Mouse (Mus musculus) heart, embryonic 14.5 days (tissue): ENCODE measurements around the gene Ptprd. TPM values are rescaled to one million over a fixed set of nuclear protein-coding genes. Genes with fewer than 3 reads are reported as not detected.

Source experiments
- ATAC-seq: fragments of 200-750 bp; cut with Nextera tagmentation; 2 replicates; pipeline ENCODE4 v1.8.0; 2017; ENCODE audit warnings: low read depth, moderate TSS enrichment; ENCODE audit not compliant: insufficient number of reproducible peaks, insufficient read depth, low FRiP score
- H3K27ac ChIP-seq, 2 experiments: fragments of 200-500 bp in 1 of 2; fragments of 300-500 bp in 1 of 2; sonication (generic) in 1 of 2; replicated peaks in 1 of 2; 2 replicates each; pipeline ENCODE4 v1.5.1; 2012 to 2014; ENCODE audit warnings: low read depth in 2 of 2, low read length in 2 of 2, control low read depth in 1 of 2, mild to moderate bottlenecking in 1 of 2, mixed read lengths in 1 of 2; ENCODE audit not compliant: control insufficient read depth in 1 of 2, insufficient read depth in 1 of 2
- H3K27me3 ChIP-seq: fragments of 300-500 bp; sonication (generic); 2 replicates; pipeline ENCODE4 v1.6.1; 2014; ENCODE audit warnings: mild to moderate bottlenecking, low read length, control low read depth; ENCODE audit not compliant: control insufficient read depth, insufficient read depth
- H3K36me3 ChIP-seq: fragments of 300-500 bp; sonication (generic); 2 replicates; pipeline ENCODE4 v1.6.1; 2014; ENCODE audit warnings: mild to moderate bottlenecking, control low read depth, low read length, mixed read lengths; ENCODE audit not compliant: control insufficient read depth, insufficient read depth
- H3K4me1 ChIP-seq, 2 experiments: fragments of 200-500 bp in 1 of 2; fragments of 300-500 bp in 1 of 2; sonication (generic) in 1 of 2; 2 replicates each; pipeline ENCODE4 v1.6.1; 2012 to 2014; ENCODE audit warnings: low read length in 2 of 2, control low read depth in 1 of 2, mixed read lengths in 1 of 2; ENCODE audit not compliant: control insufficient read depth in 2 of 2, insufficient read depth in 2 of 2
- H3K4me2 ChIP-seq: fragments of 300-500 bp; sonication (generic); 2 replicates; pipeline ENCODE4 v1.6.1; 2014; ENCODE audit warnings: mild to moderate bottlenecking, low read length
- H3K4me3 ChIP-seq, 2 experiments: fragments of 200-500 bp in 1 of 2; fragments of 300-500 bp in 1 of 2; sonication (generic) in 1 of 2; 2 replicates each; pipeline ENCODE4 v1.5.1; 2012 to 2014; ENCODE audit warnings: low read length in 2 of 2, mild to moderate bottlenecking in 2 of 2, control low read depth in 1 of 2, low read depth in 1 of 2, moderate library complexity in 1 of 2; ENCODE audit not compliant: control insufficient read depth in 1 of 2, insufficient read depth in 1 of 2
- H3K9ac ChIP-seq: fragments of 300-500 bp; sonication (generic); 2 replicates; pipeline ENCODE4 v1.6.1; 2014; ENCODE audit warnings: mild to moderate bottlenecking, low read length
- H3K9me3 ChIP-seq: fragments of 300-500 bp; sonication (generic); 2 replicates; pipeline ENCODE4 v1.6.1; 2016; ENCODE audit warnings: low read length, control low read depth; ENCODE audit not compliant: control insufficient read depth
- WGBS: fragments of 180-500 bp; shearing (Covaris S2); extraction: QIAGEN DNeasy Blood & Tissue Kit; methylation state at CpG from one replicate; pipeline ENCODE4 v1.1.7; 2014; 5-methylcytosine and 5-hydroxymethylcytosine counted together
- polyA plus RNA-seq: library from polyadenylated mRNA; unstranded; fragments of >200 nt; fragmentation: Nextera tagmentation; extraction: Ambion mirVana; gene quantifications from 2 replicates; pipeline ENCODE4 v1.2.1, GENCODE M21; 2014

Ptprd gene
- polyA plus RNA-seq, 1 experiment from 2014 or later: 21.8 TPM

GRCm38 (mm10) chr4:76802708-76803107 is 1409.1 kb downstream of the Ptprd start:
- Histone ChIP-seq H3K9ac (no peak overlapping the region), H3K27ac (no peak overlapping the region), H3K4me3 (no peak overlapping the region), H3K4me2 (no peak overlapping the region), H3K36me3 (no peaks in the 10 kb centered on the region), H3K4me1 (no peaks in the 10 kb centered on the region), H3K9me3 (no peaks in the 10 kb centered on the region), H3K27me3 (no peaks in the 10 kb centered on the region)
- WGBS: 80% methylated on average over 4 of the region's 4 CpGs
- ATAC-seq: no peak

GRCm38 (mm10) chr4:76798010-76799007 is 1413.5 kb downstream of the Ptprd start:
- no peak overlapping the region for H3K27ac ChIP-seq
- no peak overlapping the region for H3K4me2 ChIP-seq
- no peaks in the 10 kb centered on the region for H3K9me3 ChIP-seq
- no peaks in the 10 kb centered on the region for H3K27me3 ChIP-seq
- ATAC-seq: no peak
- H3K36me3 ChIP-seq: no peaks in the 10 kb centered on the region
- 58% methylated on average over 9 of the region's 9 CpGs for WGBS
- no peak overlapping the region for H3K4me3 ChIP-seq
- no peak overlapping the region for H3K9ac ChIP-seq
- no peaks in the 10 kb centered on the region for H3K4me1 ChIP-seq

GRCm38 (mm10) chr4:76785389-76785788 is 1426.4 kb downstream of the Ptprd start:
- Histone ChIP-seq H3K4me1 (no peaks in the 10 kb centered on the region), H3K27me3 (no peaks in the 10 kb centered on the region), H3K9ac (no peak overlapping the region), H3K4me3 (no peak overlapping the region), H3K36me3 (no peaks in the 10 kb centered on the region), H3K4me2 (no peak overlapping the region), H3K27ac (no peak overlapping the region), H3K9me3 (no peaks in the 10 kb centered on the region)
- no peak for ATAC-seq
- 82% methylated on average over 2 of the region's 2 CpGs for WGBS

DNA sequence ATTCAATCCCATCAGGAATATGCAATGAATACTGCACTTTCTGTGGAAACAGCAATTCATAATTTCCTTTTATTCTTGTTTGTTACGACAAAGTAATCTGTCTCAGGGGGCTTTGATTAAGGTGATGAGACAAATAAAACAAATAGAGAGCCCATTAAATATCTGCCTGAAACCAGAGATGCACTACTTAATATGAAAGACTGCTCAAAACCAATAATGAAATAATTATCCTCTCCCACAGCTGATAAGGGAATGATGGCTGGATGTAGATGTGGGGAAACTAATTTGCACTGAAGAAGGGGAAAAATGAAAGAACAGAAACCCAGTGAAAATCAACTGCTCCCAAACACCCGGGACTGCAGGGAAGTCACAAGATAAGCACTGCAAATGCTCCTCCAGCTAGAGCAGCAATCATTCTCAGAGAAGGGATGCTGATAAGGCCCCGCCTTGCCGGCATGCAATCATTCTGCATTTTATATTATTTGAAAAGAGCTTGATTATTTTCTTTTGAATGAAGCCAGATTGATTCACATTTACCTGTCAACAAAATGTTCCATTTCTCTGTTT is 1432.1 kb downstream of the Ptprd start:
- Histone ChIP-seq H3K9ac (no peak overlapping the region), H3K27ac (no peak overlapping the region), H3K36me3 (no peaks in the 10 kb centered on the region), H3K4me3 (no peak overlapping the region), H3K9me3 (no peaks in the 10 kb centered on the region), H3K4me1 (no peaks in the 10 kb centered on the region), H3K4me2 (no peak overlapping the region), H3K27me3 (no peaks in the 10 kb centered on the region)
- 35% methylated on average over 4 of the region's 4 CpGs for WGBS
- no peak for ATAC-seq

GRCm38 (mm10) chr4:76766918-76767317 is 1444.8 kb downstream of the Ptprd start:
- Histone ChIP-seq H3K4me1 (no peaks in the 10 kb centered on the region), H3K4me3 (no peak overlapping the region), H3K27me3 (no peaks in the 10 kb centered on the region), H3K4me2 (no peak overlapping the region), H3K36me3 (no peaks in the 10 kb centered on the region), H3K9ac (no peak overlapping the region), H3K9me3 (no peaks in the 10 kb centered on the region), H3K27ac (no peak overlapping the region)
- no peak for ATAC-seq
- WGBS: 87% methylated on average over 3 of the region's 3 CpGs

DNA sequence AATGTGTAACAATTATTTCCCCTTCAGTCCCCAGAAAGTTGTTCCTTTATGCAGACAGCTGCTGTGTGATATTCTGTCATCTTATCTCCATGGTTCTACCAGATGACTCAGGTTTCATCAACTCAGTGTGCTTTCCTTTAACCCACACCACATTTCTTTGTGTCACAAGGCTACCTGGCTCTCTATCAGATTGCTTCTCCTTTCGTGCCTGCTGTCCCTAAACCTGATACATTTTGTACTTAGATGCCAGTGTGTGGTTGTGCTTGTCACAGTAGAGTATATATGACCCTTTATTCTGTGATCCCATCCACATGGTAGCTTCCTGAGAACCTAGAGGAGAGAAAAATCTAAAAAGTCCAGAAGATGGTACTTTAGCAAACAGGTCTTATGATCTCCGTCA is 1445.3 kb downstream of the Ptprd start:
- H3K27me3 ChIP-seq: no peaks in the 10 kb centered on the region
- H3K4me3 ChIP-seq: no peak overlapping the region
- H3K4me1 ChIP-seq: no peaks in the 10 kb centered on the region
- no peaks in the 10 kb centered on the region for H3K9me3 ChIP-seq
- 85% methylated on average over 2 of the region's 2 CpGs for WGBS
- H3K9ac ChIP-seq: no peak overlapping the region
- no peak overlapping the region for H3K4me2 ChIP-seq
- ATAC-seq: no peak
- no peaks in the 10 kb centered on the region for H3K36me3 ChIP-seq
- H3K27ac ChIP-seq: no peak overlapping the region

DNA sequence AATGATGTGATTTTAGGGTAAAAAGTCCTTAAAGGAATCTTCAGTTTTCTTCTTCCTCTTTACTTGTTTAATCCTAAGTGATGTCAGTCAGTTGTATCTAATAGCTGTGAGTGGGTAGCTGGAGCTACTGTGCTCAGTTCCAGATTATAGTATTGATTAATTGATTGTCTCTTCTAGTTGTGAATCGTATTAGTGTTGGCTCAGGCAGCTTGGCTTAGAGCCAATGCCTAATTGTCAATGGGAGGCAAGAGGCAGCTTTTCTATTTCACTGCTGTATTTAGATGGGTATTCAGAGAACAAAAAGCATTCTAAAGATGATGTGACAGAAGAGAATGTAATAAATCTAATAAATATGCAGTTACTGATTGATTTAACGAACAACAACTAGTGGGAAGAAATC is 1461.1 kb downstream of the Ptprd start:
- Histone ChIP-seq H3K4me1 (no peaks in the 10 kb centered on the region), H3K36me3 (no peaks in the 10 kb centered on the region), H3K27me3 (no peaks in the 10 kb centered on the region), H3K27ac (no peak overlapping the region), H3K4me2 (no peak overlapping the region), H3K9me3 (no peaks in the 10 kb centered on the region), H3K9ac (no peak overlapping the region), H3K4me3 (no peak overlapping the region)
- 59% methylated on average over 2 of the region's 2 CpGs for WGBS
- ATAC-seq: no peak
